Mouse (Mus musculus) left cerebral cortex, postnatal 4 days (tissue): Measurements from ENCODE around the gene Rab1b. TPM values are rescaled to one million over a fixed set of nuclear protein-coding genes. Genes with fewer than 3 reads are reported as not detected.
A peak's percentile ranks its signal among the peaks of the same experiment; 100 is the strongest.

Source experiments
- DNase-seq: peaks from one replicate; pipeline ENCODE4 v3.0.0-alpha.2; 2022
- intact Hi-C: fragments of 180-260 bp; cut with DNase I; formaldehyde crosslinking; loops from one replicate; pipeline ENCODE4 v1.15.1; 2025
- total RNA-seq, 2 experiments: library from RNA; stranded (reverse); gene quantifications; 2 replicates each; pipeline ENCODE4 v1.2.3; 2021

Rab1b gene
- total RNA-seq, 2 experiments from 2014 or later = 137 to 148 TPM

DNA sequence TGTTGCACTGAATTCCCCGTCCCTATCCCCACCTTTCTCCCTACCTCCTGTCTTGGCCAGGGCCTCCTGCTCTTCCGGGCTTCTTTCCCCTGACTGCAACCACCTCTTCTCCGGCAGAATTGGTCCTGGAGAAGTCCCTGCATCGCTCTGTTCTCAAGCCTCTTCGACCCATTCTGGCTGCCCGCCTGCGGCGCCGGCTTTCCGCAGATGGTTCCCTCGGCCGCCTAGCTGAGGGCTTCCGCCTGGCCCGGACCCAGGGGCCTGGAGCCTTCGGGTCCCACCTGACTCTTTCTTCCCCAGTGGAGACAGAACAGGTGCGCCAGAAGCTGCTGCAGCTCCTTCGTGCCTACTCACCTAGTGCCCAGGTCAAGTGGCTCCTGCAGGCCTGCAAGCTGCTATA lies 54.0 kb downstream of the Rab1b start:
- intact Hi-C loops = no loop called here
- DNase-seq = peak; percentile 55

DNA sequence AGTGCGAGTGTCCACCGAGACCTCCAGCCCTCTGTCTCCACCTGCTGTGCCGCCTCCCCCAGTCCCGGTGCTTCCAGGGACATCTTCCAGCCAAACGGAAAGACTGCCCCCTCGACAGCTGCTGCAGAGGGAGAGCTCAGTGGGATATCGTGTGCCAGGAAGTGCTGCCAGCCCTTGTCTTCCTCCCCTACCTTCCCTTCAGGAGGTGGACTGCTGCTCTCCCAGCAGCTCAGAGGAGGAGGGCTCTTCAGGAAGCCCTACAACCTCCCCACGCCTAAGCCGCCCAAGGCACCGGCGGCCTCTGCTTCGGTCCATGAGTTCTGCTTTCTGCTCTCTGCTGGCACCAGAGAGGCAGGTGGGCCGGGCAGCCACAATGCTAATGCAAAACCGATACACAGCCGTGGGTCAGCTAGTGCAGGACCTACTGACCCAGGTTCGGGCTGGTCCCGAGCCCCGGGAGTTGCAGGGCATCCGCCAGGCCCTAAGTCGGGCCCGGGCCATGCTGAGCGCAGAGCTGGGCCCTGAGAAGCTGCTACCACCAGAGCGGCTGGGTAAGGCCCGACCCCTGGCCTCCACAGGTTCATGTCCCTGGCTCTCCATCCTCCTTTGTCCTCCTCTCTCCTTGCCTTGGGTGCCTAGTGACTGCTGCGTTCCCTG lies 54.6 kb downstream of the Rab1b start:
- DNase-seq = peak; percentile 67
- intact Hi-C loops = no loop called here

DNA sequence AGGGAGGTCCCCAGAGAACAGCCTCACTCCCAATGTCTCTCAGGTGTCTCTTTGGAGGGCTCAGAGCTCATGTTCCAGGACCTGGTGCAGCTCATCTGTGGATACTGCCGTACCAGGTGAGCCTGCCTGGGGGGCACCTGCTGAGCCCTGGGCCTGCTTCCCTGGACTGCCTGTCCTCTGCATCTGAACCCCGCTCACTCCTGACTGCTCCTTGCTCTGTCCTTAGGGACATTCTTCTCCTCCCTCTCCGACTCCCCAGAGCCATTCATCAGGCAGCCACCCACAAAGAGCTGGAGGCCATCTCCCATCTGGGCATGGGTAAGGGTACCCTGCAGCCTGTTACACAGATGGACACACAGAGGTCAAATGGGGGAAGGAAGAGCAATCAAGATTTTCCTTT lies 55.4 kb downstream of the Rab1b start:
- no peak for DNase-seq
- intact Hi-C loops = no loop called here

DNA sequence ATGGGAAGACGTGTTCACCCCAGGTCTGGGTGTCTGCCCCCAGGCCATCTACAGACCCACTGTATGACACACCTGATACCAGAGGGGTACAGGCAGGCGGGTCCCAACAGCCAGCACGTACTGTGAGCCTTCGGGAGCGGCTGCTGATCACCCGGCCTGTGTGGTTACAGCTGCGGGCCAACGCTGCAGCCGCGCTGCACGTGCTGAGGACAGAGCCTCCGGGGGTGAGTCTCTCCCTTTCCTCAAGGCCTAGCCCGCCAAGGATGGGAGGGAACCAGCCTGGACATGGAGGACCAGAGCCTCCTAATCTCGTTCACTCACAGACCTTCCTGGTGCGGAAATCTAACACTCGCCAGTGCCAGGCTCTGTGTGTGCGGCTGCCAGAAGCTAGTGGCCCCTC lies 55.8 kb downstream of the Rab1b start:
- intact Hi-C loops = no loop called here
- DNase-seq = no peak

DNA sequence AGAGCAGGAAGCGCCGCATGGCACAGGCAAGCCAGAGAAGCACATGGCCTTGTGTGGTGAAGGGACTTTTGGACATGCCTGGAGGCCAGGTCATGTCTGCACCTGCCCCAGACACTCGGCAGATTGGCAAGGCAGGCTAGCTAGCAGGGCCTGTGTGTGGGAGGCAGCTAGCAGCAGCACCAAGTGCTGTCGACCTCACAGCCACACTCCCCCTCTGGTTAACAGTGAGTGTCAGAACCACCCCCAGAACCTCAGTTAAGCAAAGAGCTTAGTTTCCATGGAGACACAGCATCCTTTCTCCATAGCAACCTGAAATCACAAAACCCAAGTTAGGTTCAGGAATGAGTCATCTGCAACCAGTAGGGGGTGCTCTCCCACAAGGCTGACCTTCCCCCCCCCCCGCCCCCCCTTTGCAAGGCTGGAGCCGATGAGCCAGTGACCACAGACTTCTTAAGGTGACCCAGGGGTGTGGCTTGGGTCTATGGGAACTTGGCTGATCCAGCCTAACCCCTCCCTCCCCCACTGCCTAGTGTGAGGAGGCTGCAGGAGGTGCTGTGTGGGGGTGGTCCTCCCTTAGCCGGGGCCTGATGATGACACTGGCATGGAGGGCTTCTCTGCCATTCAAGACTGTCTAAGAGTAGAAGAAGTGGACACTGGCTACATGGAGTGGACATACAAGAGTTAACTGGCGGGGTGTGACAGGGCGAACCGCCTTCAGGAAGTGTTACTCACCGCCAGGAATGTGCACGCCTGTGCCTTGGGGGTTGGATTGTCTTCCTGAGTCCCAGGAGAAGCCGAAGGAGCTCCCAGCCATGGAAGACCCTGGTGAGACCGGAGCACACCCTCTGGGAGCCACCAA lies 56.6 kb downstream of the Rab1b start, which contains the start of gene Rin1:
Gene Rin1 (plus strand): TSS at position 435 of the 859 bp plus-strand sequence.
- DNase-seq = no peak
- intact Hi-C loops = no loop called here

DNA sequence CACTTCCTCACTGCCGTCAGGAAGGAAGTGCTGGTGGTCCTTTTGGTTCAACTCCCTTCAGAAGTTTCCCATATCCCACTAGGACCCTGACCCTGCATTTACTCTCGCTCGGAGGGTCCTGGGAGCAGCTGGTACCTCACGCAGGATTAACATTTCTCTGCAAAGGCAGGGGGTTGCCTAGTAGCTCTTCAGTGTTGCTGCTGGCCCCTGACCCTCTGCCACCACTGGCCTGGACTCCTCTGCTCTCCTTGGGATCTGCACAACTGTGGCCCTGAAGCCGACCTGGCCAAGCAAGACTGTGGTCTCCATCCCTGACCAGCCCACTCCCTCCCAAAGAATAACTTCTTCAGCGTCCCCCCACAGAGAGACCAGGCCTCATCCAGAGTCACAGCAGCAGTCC lies 57.5 kb downstream of the Rab1b start:
- intact Hi-C loops = no loop called here
- DNase-seq = no peak

Other genes starting within 250 kb of the Rab1b start
- gene Actn3, start 229.2 kb downstream of the Rab1b start, total RNA-seq = 1 to 10 TPM; 2.5 to 3.4 TPM
- gene Zdhhc24, start 228.4 kb downstream of the Rab1b start, total RNA-seq = 10 to 100 TPM; 17.7 to 21.0 TPM
- gene Bbs1, start 200.4 kb downstream of the Rab1b start, total RNA-seq = 10 to 100 TPM; 27.4 to 35.8 TPM
- gene Dpp3, start 178.8 kb downstream of the Rab1b start, total RNA-seq = 10 to 100 TPM; 72.5 to 80.8 TPM
- 10 to 100 TPM; 19.5 to 20.1 TPM for gene Peli3, start 163.9 kb downstream of the Rab1b start, total RNA-seq
- 10 to 100 TPM; 68.5 to 73.6 TPM for gene Mrpl11, start 144.9 kb downstream of the Rab1b start, total RNA-seq
- gene Npas4, start 116.8 kb downstream of the Rab1b start, total RNA-seq = 1 to 10 TPM; 5.5 to 6.8 TPM
- 10 to 100 TPM; 29.5 to 32.1 TPM for gene Slc29a2, start 83.2 kb downstream of the Rab1b start, total RNA-seq
- gene B4gat1, start 68.2 kb downstream of the Rab1b start, total RNA-seq = 10 to 100 TPM; 64.1 to 76.4 TPM
- 1 to 10 TPM; 5.3 to 5.5 TPM for gene AC124502.3, start 68.2 kb downstream of the Rab1b start, total RNA-seq
- gene Brms1, start 65.7 kb downstream of the Rab1b start, total RNA-seq = 10 to 100 TPM; 14.5 to 15.5 TPM
- gene Rin1, start 56.6 kb downstream of the Rab1b start, total RNA-seq = 1 to 10 TPM; 3.9 to 7.1 TPM
- 10 to 100 TPM; 14.2 TPM for gene Cd248, start 39.0 kb downstream of the Rab1b start, total RNA-seq
- gene Tmem151a, start 21.5 kb downstream of the Rab1b start, total RNA-seq = 10 to 100 TPM; 47.7 to 55.3 TPM
- 10 to 100 TPM; 22.0 to 24.4 TPM for gene Yif1a, start 18.5 kb downstream of the Rab1b start, total RNA-seq
- gene Cnih2, start 8.6 kb downstream of the Rab1b start, total RNA-seq = 100 to 1,000 TPM; 393 to 412 TPM
- gene Klc2, start 11.5 kb upstream of the Rab1b start, total RNA-seq = 100 to 1,000 TPM; 155 to 159 TPM
- 10 to 100 TPM; 90.7 to 92.6 TPM for gene Pacs1, start 166.0 kb upstream of the Rab1b start, total RNA-seq
- 100 to 1,000 TPM; 188 to 203 TPM for gene Sf3b2, start 188.4 kb upstream of the Rab1b start, total RNA-seq
- 10 to 100 TPM; 60.0 to 60.3 TPM for gene Gal3st3, start 191.3 kb upstream of the Rab1b start, total RNA-seq
- not detected for gene Catsper1, start 228.7 kb upstream of the Rab1b start, total RNA-seq
- gene Cst6, start 242.5 kb upstream of the Rab1b start, total RNA-seq = 10 to 100 TPM in 1 of 2 experiments, 1 to 10 TPM in 1; 6.9 to 10.4 TPM